Mouse (Mus musculus) liver, embryonic 14.5 days (tissue): ENCODE measurements around the gene Errfi1.

Experiments used
- CTCF ChIP-seq: IDR thresholded peaks from 2 replicates; pipeline ENCODE4 v1.5.1; 2016; ENCODE audit warnings: antibody characterized with exemption, low read depth, control low read depth
- EP300 ChIP-seq: IDR thresholded peaks from 2 replicates; pipeline ENCODE4 v1.6.1; 2016; ENCODE audit warnings: antibody characterized with exemption, low read depth

GRCm38 (mm10) chr4:150855346-150855745, 1.6 kb downstream of the Errfi1 start:
- TF ChIP-seq CTCF (no peak), EP300 (no peak)
